Mouse (Mus musculus): ENCODE measurements at regions not wholly inside any gene's neighbourhood (a gene's known extent, or its start where the extent isn't known, plus 50 kb on each side); places are given as distances from the start of the nearest gene placed in this dataset.

DNA sequence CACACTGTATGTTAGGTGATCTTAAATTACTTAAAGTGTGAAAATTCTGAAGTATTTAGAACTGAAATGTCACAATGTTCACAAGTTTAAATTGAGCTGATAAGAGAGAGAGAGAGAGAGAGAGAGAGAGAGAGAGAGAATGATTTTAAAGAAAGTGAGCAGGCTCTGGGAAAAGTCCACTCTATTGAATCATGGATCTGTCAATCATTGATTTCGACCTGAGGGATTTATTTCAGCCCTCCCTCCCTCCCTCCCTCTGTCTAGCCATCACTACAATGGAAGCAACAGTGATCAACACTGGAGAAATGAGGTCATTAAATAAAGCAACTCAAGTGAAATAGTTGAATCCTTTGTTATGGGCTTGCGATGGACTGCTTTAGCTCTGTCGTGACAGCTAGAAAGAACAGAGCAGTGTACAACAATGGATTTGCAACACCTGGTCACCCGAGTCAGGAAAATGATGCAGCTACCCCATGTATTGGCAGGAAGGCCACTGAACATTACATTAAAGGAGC lies 52.8 kb upstream of the Arid1b start:
- no peak for DNase-seq (ENCODE audit: low spot score in 2 of 2)

- no peak for DNase-seq (ENCODE audit: low spot score in 2 of 2)
Measured at GRCm38 (mm10) chr17:4942868-4943267, 51.3 kb upstream of the Arid1b start.
